Mouse (Mus musculus) heart, postnatal 0 days (tissue): ENCODE measurements around the gene Ccdc125. TPM values are rescaled to one million over a fixed set of nuclear protein-coding genes. Genes with fewer than 3 reads are reported as not detected.
"Not testable (repeated sequence)": the region's sequence is repeated elsewhere in the genome, so short reads cannot be mapped to it uniquely, and the experiment has no call there.

ENCODE experiments used
- ATAC-seq: fragments of 200-750 bp; cut with Nextera tagmentation; 2 replicates; pipeline ENCODE4 v1.8.0; 2017; ENCODE audit warnings: low read depth, moderate number of reproducible peaks, moderate library complexity; ENCODE audit not compliant: insufficient read depth
- DNase-seq: peaks from one replicate; pipeline ENCODE4 v3.0.0-alpha.2; 2016; ENCODE audit warnings: low spot score
- H3K27ac ChIP-seq: fragments of 300-500 bp; sonication (generic); 2 replicates; pipeline ENCODE4 v1.5.1; 2014; ENCODE audit warnings: low read depth, mild to moderate bottlenecking
- H3K27me3 ChIP-seq: fragments of 300-500 bp; sonication (generic); 2 replicates; pipeline ENCODE4 v1.6.1; 2014; ENCODE audit warnings: low read length, mixed read lengths; ENCODE audit not compliant: control insufficient read depth, insufficient read depth
- H3K36me3 ChIP-seq: fragments of 300-500 bp; sonication (generic); replicated peaks from 2 replicates; pipeline ENCODE4 v1.6.1; 2014; ENCODE audit warnings: low read length, mixed read lengths; ENCODE audit not compliant: control insufficient read depth, insufficient read depth
- H3K4me1 ChIP-seq: fragments of 300-500 bp; sonication (generic); 2 replicates; pipeline ENCODE4 v1.6.1; 2014; ENCODE audit warnings: antibody characterized with exemption; ENCODE audit not compliant: control insufficient read depth, insufficient read depth
- H3K4me2 ChIP-seq: fragments of 300-500 bp; sonication (generic); 2 replicates; pipeline ENCODE4 v1.6.1; 2014; ENCODE audit warnings: low read depth, mild to moderate bottlenecking, low read length, moderate library complexity
- H3K4me3 ChIP-seq: fragments of 300-500 bp; sonication (generic); 2 replicates; pipeline ENCODE4 v1.5.1; 2014; ENCODE audit warnings: low read depth, low read length
- H3K9ac ChIP-seq: fragments of 300-500 bp; sonication (generic); replicated peaks from 2 replicates; pipeline ENCODE4 v1.6.1; 2014; ENCODE audit warnings: low read depth, low read length, mixed read lengths
- H3K9me3 ChIP-seq: fragments of 300-500 bp; sonication (generic); replicated peaks from 2 replicates; pipeline ENCODE4 v1.6.1; 2016; ENCODE audit warnings: low read length; ENCODE audit not compliant: control insufficient read depth
- CTCF ChIP-seq: IDR thresholded peaks from 2 replicates; pipeline ENCODE4 v1.5.1; 2016; ENCODE audit warnings: antibody characterized with exemption, control low read depth, low read depth
- EP300 ChIP-seq: IDR thresholded peaks from 2 replicates; pipeline ENCODE4 v1.6.1; 2016; ENCODE audit warnings: antibody characterized with exemption, low read depth
- WGBS: fragments of 180-500 bp; shearing (Covaris S2); extraction: QIAGEN DNeasy Blood & Tissue Kit; methylation state at CpG from one replicate; pipeline ENCODE4 v1.1.7; 2014; 5-methylcytosine and 5-hydroxymethylcytosine counted together
- polyA plus RNA-seq: library from polyadenylated mRNA; unstranded; fragments of >200 nt; fragmentation: Nextera tagmentation; extraction: Ambion mirVana; gene quantifications from 2 replicates; pipeline ENCODE4 v1.2.1, GENCODE M21; 2015
- total RNA-seq: library from RNA; depleted of rRNA; stranded (reverse); fragments of >200 nt; gene quantifications from 2 replicates; pipeline ENCODE4 v1.2.3, GENCODE M21; 2014; ENCODE audit warnings: low replicate concordance

The Ccdc125 gene
- total and polyA plus RNA-seq, 2 experiments from 2014 or later, result 2.9 to 3.0 TPM

DNA sequence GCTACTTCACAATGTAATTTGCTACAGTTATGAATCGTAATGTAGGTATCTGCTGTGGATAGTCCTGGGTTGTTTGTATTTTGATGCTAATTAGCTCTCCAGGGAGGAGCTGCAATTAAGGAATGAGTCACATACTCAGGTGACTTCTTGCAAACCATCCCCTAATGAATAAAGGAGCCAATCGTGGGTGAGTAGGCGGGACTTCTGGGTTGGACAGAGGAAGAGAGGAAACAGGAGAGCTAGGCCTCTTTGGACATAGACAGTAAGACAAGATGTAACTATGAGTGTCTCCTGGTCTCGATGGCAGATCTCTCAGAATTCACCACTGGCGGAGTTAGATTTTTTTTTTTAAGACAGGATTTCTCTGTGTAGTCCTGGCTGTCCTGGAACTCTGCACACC is 52.1 kb downstream of the Ccdc125 start:
- H3K27me3 ChIP-seq, result no peaks in the 10 kb centered on the region
- H3K27ac ChIP-seq, result no peak overlapping the region
- ATAC-seq, result no peak
- H3K4me3 ChIP-seq, result no peak overlapping the region
- peaks cover 15% of the 10 kb centered on the region for H3K4me1 ChIP-seq
- no peak overlapping the region for H3K4me2 ChIP-seq
- H3K36me3 ChIP-seq, result peaks cover 54% of the 10 kb centered on the region
- no peak for TF ChIP-seq EP300
- TF ChIP-seq CTCF, result no peak
- H3K9me3 ChIP-seq, result no peaks in the 10 kb centered on the region
- no peak for DNase-seq
- no peak overlapping the region for H3K9ac ChIP-seq
- WGBS, result 92% methylated on average over 5 of the region's 5 CpGs

DNA sequence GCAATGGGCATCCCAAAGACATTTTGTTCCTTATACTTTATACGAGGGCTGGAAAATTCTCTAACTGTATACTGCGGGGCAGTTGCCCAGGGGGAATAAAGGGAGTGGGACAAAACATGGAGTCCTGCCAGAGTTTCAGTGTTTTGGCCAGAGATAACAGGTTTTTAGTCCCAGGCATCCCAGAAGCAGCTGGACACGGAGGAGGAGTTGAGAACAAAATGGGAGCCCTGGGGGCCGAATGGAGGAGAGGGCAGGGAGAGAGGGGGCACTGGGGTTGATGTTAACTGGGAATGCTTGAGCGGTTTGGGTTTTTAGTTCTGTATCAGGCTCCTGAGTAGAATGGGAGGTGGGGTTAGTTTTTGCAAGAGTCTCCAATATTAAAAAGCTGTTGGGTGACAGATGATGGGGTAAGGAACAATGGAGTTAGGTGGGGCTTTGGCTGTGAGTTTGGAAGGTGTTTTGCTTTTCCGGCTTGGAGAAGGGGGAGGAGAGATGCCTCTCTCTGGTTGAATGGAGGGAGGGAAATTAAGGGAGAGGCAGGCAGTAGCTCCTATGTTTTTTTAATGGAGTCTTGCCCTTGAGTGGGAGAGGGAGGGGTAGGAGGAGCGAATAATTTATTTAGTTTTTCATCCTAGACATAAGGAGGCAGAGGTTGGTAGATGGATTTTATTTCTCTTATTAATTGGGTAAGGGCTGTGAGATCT is 54.7 kb downstream of the Ccdc125 start:
- ATAC-seq (no peak), DNase-seq (no peak)
- TF ChIP-seq CTCF (no peak), EP300 (no peak)
- H3K36me3 ChIP-seq, result peaks cover 45% of the 10 kb centered on the region
- peaks cover 20% of the 10 kb centered on the region for H3K4me1 ChIP-seq
- H3K27ac ChIP-seq, result no peak overlapping the region
- no peaks in the 10 kb centered on the region for H3K27me3 ChIP-seq
- H3K4me3 ChIP-seq, result no peak overlapping the region
- 66% methylated on average over 7 of the region's 7 CpGs for WGBS
- no peak overlapping the region for H3K9ac ChIP-seq
- H3K9me3 ChIP-seq, result no peaks in the 10 kb centered on the region
- no peak overlapping the region for H3K4me2 ChIP-seq

DNA sequence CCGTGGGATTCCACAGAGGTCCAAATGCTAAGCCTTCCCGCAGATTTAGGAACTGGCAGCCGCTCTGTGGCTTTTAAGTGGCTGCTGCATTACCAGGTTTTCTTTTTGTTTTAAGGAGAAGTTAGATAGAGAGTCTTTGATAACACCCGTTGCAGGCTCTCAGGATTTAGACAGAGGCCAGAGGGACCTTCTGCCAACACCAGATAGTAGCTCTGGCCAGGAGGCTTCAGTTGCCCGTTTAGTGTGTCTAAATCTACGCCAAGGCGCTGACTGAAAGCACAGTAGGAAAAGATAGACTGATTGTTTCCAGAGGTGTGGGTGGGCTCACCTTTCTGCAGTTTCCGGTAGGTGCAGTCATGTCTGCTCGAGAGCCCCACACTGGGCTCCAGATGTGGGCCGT is 55.7 kb downstream of the Ccdc125 start:
- no peak for ATAC-seq
- no peak overlapping the region for H3K4me2 ChIP-seq
- DNase-seq, result no peak
- 32% methylated on average over 10 of the region's 10 CpGs for WGBS
- H3K4me1 ChIP-seq, result peaks cover 26% of the 10 kb centered on the region
- no peak overlapping the region for H3K4me3 ChIP-seq
- TF ChIP-seq CTCF (no peak), EP300 (no peak)
- H3K9ac ChIP-seq, result 0 out of 2 replicates have a peak overlapping the region, but pooled peaks have one; percentile 11
- H3K9me3 ChIP-seq, result no peaks in the 10 kb centered on the region
- H3K27ac ChIP-seq, result peak overlapping the region; percentile 49; the same call in 1 of the 2 replicates
- H3K27me3 ChIP-seq, result no peaks in the 10 kb centered on the region
- peaks cover 36% of the 10 kb centered on the region for H3K36me3 ChIP-seq

- 0 out of 2 replicates have a peak, but pooled peaks cover 17% of the 10 kb centered on the region for H3K36me3 ChIP-seq
- no peaks in the 10 kb centered on the region for H3K9me3 ChIP-seq
- H3K4me2 ChIP-seq, result no peak overlapping the region
- H3K4me1 ChIP-seq, result peaks cover 26% of the 10 kb centered on the region
- 31% methylated on average over 5 of the region's 5 CpGs for WGBS
- DNase-seq (no peak), ATAC-seq (no peak)
- peak overlapping the region; percentile 36; the same call in 1 of the 2 replicates for H3K27ac ChIP-seq
- no peak overlapping the region for H3K9ac ChIP-seq
- TF ChIP-seq CTCF (no peak), EP300 (no peak)
- H3K27me3 ChIP-seq, result no peaks in the 10 kb centered on the region
- H3K4me3 ChIP-seq, result no peak overlapping the region
These were observed 58.6 kb downstream of the Ccdc125 start for GRCm38 (mm10) chr13:100728086-100728485.

DNA sequence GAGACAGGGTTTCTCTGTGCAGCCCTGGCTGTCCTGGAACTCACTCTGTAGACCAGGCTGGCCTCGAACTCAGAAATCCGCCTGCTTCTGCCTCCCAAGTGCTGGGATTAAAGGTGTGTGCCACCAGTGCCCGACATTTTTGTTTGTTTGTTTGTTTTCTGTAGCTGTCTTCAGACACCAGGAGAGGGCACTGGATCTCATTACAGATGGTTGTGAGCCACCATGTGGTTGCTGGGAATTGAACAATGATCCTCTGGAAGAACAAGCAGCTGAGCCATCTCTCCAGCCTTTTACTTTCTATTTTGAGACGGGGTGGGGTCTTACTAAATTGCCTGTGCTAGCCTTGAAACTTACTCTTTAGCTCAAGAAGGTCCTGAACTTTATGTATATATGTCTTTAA is 59.0 kb downstream of the Ccdc125 start:
- Histone ChIP-seq H3K36me3 (0 out of 2 replicates have a peak, but pooled peaks cover 17% of the 10 kb centered on the region), H3K4me1 (peaks cover 26% of the 10 kb centered on the region)
- H3K4me3 ChIP-seq, ATAC-seq, H3K9me3 ChIP-seq, H3K9ac ChIP-seq, DNase-seq, H3K27me3 ChIP-seq, H3K4me2 ChIP-seq, H3K27ac ChIP-seq: not testable (repeated sequence)
- 93% methylated on average over 4 of the region's 4 CpGs for WGBS
